Mouse (Mus musculus) megakaryocyte progenitor cell, adult 5-6 weeks (primary cell): Measurements from ENCODE around the gene Tada2a. TPM values are rescaled to one million over a fixed set of nuclear protein-coding genes. Genes with fewer than 3 reads are reported as not detected.
A peak's percentile ranks its signal among the peaks of the same experiment; 100 is the strongest.

Experiments used
- ATAC-seq: replicated peaks from 2 replicates; pipeline ENCODE4 v1.8.0; 2016; ENCODE audit warnings: mild to moderate bottlenecking, moderate TSS enrichment, inconsistent platforms; ENCODE audit not compliant: poor library complexity
- total RNA-seq, 2 experiments: library from RNA; stranded (forward) in 1 of 2; stranded (reverse) in 1 of 2; fragments of 157-497, 149-512 nt in 1 of 2; fragments of 200-1000 nt in 1 of 2; gene quantifications; 2 replicates each; pipeline versions ENCODE4 v1.2.3 to v1.2.4; 2015 to 2017

The Tada2a gene
- total RNA-seq, 2 experiments from 2014 or later = 19.4 to 23.8 TPM

DNA sequence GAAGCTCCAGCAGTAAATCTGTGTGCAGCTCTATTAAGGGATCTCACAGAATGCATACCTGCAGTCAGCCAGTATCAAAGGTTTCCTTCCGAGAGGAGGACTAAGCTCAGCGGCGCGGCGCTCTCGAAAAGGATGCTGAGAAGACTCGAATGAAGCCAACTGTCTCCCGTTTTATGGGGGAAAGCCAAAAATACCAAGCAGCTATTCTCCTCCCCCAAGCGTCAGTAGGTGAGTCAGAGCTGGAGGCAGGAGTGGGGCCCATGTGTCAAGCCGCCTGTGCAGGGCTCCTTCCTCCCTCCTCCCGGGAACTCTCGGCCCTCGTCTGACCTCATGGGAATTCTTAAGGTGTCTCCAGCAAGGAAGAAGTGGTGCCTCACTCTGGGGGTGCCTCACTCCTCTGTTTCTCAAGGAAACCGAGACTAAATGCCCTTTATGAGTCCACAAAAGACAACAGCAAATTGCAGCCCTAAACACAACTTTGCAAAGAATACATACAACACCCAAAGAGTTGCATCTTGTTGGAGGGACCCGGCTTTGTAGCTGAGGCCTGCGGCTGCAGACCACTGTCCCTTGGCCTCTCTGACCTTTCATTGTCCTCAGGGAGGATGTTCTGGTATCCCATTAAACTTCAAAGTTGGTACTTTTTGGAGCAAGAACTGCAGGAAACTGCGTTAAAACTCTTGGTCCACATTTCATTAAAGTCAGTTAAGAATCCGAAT, 62.3 kb downstream of the Tada2a start:
- no peak for ATAC-seq

DNA sequence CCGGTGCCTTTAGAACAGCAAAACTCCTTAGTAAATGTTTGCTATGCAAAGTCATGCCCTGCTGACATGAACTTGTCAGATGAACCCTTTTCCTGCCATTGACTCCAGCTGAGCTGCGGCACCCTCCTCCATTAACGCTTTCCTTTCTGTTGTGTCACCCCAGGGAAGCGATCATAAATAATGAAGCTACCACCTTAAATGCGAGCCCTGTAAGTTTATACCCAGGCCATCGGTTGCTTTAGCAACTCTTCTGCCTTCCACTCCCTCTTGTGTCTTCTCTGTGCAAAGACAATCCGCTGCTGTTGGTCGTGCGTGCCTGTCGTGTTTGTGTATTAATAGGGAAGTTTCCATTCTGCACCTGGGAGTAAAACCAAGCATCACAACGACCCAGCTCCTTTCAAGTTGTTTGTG, 63.3 kb downstream of the Tada2a start:
- ATAC-seq = peak; percentile 43; the same call in 1 of the 2 replicates

DNA sequence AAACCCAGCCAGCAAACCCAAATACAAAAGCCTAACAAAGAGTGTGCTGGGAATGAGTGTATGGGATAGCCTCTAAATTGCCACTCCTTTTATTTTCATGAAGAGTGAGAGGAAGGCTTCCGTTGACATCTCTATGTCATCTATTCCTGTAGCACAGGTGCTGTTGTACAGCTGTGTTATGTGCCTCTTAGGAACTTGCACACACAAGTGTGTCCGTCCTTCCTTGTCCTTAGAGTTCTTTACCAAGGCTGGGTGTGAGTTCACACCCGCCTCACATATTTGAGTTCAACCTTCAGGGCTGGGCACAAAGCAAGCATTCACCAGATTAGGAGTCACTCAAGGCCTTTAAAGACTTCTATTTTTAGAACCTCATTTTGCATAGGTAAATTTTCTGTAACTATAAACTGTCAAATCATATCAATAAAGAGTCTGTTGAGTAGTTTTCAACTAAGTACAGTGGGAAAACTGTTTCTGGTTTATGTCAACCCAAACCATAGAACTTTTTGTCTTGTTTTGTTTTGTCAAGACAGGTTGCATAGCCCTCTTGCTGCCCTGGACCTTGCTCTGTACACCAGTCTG, 65.7 kb downstream of the Tada2a start:
- ATAC-seq = no peak

DNA sequence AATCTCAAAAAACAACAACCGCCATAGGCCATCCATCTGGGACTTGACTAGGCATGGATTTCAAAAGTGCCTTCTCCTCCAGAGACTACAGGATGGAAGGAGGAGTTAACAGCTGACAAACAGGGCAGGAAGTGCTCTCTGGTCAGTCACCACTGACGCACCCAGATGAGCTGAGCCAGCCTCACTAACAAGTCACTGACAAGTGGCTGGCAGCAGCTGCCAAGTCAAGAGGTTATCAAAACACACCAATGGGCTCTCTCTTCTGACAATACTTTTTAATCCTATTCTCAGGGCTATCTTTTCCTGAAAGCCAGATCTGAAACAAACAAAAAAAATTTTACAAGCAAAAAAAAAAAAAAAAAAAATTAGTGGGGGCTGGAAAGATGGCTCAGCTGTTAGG, 66.6 kb downstream of the Tada2a start:
- no peak for ATAC-seq

DNA sequence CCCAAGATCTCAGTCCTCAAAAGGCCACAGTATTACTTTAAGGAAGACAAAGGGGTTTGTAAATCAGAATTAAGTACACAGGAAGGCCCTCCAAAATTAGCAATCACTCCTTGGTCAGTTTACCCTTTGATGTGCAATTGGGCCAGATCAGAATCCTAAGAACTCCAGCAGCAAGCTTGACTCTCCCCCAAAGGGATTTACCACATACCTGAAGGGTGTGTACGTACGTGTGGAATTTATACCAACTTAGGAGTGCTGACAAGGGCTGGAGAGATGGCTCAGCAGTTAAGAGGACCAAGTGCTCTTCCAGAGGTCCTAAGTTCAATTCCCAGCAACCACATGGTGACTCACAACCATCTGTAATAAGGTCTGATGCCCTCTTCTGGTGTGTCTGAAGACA, 67.5 kb downstream of the Tada2a start:
- ATAC-seq = no peak

DNA sequence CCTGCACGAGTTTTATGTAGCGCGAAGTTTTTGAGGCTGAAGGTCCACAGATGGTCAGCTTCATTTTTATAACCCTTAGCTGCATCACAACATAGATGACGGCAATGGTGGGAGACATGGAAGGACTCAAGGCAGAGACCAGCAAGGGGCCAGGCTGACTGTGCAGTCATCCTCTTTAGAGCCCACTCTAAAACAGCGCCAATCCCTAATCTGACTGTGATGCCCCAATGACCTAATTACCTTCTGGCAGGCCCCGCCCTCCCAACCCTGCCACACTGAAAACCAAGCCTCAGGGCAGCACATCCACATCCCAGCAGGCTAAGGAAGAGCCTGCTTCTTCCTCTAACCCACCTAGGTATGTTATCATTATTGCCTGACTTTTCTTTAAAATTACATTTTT, 68.8 kb downstream of the Tada2a start:
- no peak for ATAC-seq

DNA sequence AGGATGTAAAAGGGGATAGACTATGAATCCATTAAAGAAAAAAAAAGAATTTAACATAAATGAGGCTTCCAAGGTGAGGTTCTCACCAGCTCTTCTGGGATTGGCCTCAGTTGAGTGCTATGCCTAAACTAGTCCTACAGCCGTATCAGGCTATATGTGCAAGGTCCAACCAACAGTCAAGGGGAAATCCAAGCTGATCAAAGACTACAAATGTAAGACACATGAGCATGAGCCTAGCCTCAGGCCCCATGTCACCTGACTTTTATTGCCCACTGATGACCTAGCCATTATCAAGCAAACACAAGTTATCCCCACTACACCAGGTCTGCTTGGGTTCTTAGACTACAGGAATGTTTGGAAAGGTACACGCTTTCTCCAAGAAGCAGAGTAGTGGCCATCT, 69.6 kb downstream of the Tada2a start:
- no peak for ATAC-seq

DNA sequence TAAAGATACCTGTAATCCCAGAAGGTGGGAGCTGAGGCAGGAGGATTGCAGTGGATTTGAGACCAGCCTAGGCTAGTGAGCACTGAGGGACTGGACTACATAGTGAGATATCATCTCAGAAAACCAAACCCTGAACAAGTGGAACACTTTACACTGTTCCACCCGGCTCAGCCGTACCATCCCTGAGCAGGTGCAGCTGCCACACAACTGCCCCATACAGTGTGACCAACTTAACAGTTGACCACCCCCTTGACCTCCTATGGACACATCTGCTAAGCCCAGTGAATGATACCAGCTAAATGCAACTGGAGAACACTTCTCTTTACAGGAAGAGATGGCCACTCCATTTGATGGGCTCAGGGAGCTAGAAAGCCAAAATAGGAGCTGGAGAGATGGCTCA, 72.0 kb downstream of the Tada2a start:
- ATAC-seq = no peak

DNA sequence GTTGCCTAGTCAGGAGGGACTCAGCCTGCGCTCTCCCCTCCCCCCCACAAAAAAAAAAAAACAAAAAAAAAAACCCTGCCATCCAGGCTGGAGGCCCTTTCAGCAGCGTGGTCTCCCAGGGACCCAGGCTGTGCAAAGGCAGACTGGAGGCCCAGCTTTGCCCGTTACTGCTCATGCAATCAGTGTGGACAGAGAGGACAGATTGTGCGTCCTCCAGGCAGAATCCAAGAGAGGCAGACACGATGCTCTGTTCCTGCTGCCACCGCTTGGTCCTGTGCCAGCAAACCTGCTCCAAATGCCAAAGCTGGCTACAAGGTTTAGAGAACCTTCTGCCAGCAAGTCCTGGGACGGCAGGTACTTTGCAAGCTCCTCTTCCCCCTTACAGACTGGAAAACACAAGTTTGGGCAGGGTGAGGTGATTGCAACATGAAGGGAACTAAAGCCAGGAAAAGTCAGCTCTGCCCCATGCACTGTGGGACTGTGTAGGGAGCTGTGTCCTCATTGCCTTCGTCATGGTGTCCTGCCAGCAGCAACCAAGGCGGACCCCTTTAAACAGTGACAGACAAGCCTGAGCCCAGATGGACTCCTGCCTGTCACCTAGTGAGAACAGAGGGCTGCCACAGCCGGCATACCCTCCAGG, 75.8 kb downstream of the Tada2a start:
- ATAC-seq = no peak

DNA sequence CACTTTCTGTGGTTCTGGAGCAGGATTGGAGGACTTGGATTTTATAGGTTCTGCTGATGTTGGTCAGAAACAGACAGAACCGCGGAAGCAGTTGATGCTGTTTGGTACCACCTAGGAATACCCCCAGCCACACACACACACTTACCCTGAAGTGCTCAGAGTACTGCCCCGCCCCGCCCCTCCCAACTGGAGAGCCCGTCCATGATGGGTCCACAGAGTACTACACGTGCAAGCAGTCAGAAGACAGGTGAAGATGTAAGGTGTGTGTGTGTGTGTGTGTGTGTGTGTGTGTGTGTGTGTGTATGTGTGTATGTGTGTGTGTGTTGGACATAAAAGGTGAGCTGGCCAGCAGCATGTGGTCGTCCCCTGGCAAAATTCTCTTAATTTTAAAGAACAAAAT, 76.3 kb downstream of the Tada2a start:
- no peak for ATAC-seq

DNA sequence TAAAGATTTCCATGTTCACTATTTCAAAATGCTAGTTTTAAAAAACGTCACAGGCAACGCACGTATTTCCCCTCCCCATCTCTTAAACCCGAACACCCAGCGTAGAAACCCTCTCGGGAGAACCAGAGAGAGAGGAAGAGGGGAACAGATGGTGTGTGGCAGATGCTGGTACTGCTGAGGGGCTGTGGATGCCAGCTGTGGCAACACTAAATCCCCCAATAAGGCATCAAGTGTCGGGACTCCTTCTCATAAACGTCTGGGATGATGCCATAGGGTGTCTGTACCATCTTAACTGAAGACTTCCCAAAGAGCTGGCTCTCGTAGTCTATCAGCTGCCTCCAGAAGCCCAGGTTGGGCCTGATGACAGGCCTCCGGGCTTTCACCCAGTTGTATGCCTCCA, 81.0 kb downstream of the Tada2a start:
- ATAC-seq = no peak

DNA sequence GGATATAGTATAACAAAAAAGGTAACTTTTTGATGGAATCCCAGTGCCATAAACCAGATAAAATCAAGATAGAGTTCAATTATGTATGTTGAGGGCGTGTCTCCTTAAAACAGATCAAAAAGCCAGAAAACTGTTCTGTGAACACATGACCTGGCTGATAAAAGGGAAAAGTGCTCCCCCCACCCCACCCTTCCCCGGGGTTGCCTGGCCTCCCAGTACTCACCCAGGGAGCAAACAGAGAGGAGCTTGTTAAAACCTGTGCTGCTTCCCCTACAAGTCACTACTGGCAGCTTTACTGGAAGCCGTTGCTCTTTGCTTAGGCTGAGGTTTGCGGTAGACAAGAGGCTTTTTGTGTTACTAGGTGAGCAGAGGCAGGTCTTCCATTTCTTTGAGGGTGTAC, 82.1 kb downstream of the Tada2a start:
- no peak for ATAC-seq

DNA sequence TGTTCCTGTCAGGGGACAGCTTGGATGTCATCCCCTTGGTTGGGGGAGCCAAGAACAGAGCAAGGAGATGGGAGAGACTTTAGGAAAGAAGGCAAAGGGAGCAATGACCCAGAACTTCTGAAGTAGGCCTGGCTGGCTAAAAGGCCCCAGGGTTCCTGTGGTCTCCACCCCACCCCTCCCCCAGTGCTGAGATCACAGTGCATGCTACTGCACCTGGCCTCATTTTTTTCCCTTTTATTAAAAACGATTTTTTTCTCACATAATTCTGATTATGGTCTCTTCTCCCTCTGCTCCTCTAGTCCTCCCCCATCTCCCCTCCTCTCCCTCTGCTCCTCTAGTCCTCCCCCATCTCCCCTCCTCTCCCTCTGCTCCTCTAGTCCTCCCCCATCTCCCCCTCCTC, 84.4 kb downstream of the Tada2a start:
- ATAC-seq = no peak

DNA sequence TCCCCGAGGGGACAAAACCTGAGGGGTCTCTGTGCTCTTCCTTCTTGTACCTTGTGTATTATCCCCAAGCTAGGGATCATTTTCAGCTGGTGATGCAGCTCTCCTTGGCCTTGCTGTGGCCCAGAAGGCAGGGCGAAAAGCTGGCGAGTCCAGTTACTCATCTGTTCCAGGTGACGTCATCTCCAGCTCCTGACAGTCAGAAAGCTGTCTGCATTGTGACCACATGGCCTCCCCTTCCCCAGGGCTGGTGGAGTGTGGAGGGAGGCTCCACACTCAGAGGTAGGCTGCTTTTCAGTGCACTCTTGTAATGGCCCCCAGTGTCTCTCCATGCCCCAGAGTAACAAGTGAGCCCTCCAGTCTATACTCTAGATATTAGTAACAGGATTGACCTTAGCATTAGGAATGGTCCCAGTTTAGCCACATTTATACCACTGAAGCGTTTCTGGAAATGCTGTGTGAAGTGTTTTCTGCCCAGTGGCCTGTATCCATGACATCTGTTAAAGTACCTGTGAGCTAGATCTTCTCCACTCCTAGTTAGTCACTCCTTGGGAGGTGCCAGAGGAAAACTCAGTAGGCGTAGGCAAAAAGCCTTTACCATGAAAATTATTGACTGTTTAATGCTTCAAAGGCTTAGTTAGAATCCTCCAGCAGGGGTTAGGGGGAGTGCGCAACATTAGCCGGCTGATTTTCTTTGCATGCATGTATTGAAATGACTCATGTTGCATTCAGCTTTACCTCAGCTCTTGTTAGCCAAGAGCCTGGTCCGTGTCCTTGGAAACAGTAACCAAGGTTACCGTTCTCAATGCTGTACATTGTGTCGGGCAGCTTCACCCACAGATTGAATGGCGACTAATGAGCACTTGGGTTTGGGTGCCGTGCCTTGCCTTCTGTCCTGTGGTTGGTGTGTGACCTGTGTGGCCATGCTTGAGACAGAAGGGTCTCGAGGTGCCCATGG, 86.3 kb downstream of the Tada2a start:
- no peak for ATAC-seq

DNA sequence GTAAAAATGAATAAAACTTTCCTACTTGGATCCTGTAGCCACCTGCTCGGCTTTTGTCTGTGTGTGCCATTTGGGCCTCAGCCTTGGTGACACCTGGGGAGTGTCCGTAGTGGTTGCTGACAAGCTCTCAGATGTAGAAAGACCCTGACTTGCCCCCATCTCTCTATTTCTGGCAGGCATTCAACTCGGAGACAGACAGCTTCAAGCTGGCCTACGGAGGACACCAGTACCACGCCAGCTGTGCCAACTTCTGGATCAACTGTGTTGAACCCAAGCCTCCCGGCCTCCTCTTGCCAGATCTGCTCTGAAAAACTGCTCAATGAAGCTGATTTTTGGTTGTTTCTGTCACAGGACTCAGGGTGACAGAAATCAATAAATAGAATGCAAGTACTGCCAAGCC, 88.8 kb downstream of the Tada2a start:
- no peak for ATAC-seq

DNA sequence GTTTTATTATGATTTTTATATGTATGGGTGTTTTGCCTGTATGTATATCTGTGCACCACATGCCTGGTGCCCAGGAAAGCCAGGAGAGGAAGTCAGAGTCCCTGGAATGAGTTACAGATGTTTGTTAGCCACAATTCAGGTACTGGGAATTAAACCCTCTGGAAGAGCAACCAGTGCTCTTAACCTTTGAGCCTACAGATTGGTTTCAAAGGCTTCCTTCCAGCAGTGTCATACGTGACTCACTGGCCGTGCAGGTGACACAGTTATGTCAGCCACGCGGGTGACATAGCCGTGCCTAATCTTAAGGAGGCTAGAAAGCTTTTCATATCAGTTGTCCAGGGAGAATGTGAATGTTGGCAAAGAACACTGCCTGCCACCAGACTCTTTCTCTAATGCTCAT, 95.7 kb downstream of the Tada2a start:
- ATAC-seq = no peak

DNA sequence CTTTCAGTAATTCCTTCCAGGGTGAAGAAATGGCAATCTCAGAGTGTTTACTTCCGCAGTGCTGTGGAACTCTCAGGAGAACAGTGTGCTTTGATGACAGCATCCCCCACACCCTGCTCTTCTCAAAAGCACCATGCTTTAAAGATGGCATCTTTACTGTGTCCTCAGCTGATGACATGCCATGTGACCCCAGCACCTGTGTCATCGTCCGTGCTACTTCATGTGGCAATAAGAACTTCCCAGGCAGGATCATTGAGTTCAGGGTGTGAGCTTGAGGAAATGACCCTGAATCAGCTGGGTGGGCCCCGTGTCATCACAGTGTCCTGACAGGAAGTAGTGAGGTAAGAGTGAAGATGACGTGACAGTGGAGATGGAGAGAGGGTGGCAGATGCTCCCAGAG, 96.8 kb downstream of the Tada2a start:
- peak; percentile 23; the same call in 1 of the 2 replicates for ATAC-seq

DNA sequence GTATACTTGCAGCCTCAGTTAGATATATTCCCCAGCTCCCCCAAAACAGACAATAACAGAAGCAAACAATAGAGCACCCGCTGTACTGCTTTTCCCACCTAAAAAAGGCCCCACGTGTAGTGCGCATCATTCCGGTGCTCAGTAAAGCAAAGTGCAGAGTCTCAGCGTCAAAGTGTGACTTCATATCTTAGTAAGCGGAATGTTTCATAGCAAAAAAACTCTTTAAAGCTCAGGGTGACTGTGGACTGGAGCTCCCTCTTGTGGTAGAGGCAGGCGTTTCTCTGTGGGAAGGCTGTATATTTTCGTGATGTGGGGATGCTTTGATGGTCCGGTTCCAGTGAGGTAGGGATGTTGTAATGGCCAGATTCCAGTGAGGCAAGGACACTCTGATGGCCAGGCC, 97.4 kb downstream of the Tada2a start:
- ATAC-seq = peak; percentile 69
